Mouse (Mus musculus) kidney, postnatal 0 days (tissue): Measurements from ENCODE around the gene Sh2d2a. TPM values are rescaled to one million over a fixed set of nuclear protein-coding genes. Genes with fewer than 3 reads are reported as not detected.
"Not testable (repeated sequence)": the region's sequence is repeated elsewhere in the genome, so short reads cannot be mapped to it uniquely, and the experiment has no call there.

Source experiments
- ATAC-seq: fragments of 200-750 bp; cut with Nextera tagmentation; replicated peaks from 2 replicates; pipeline ENCODE4 v1.8.0; 2017; ENCODE audit warnings: low read depth, moderate number of reproducible peaks, moderate TSS enrichment, moderate library complexity; ENCODE audit not compliant: low FRiP score
- DNase-seq: peaks from one replicate; pipeline ENCODE4 v3.0.0-alpha.2; 2016; ENCODE audit warnings: low spot score
- H3K27ac ChIP-seq: fragments of 300-500 bp; sonication (generic); 2 replicates; pipeline ENCODE4 v1.5.1; 2014; ENCODE audit warnings: mild to moderate bottlenecking
- H3K27me3 ChIP-seq: fragments of 300-500 bp; sonication (generic); 2 replicates; pipeline ENCODE4 v1.6.1; 2014; ENCODE audit warnings: low read length, mixed read lengths; ENCODE audit not compliant: insufficient read depth
- H3K36me3 ChIP-seq: fragments of 300-500 bp; sonication (generic); 2 replicates; pipeline ENCODE4 v1.6.1; 2014; ENCODE audit warnings: low read length, mixed read lengths; ENCODE audit not compliant: insufficient read depth
- H3K4me1 ChIP-seq: fragments of 300-500 bp; sonication (generic); replicated peaks from 2 replicates; pipeline ENCODE4 v1.6.1; 2014; ENCODE audit warnings: antibody characterized with exemption, low read length, mixed read lengths; ENCODE audit not compliant: insufficient read depth
- H3K4me2 ChIP-seq: fragments of 300-500 bp; sonication (generic); 2 replicates; pipeline ENCODE4 v1.6.1; 2014; ENCODE audit warnings: mild to moderate bottlenecking, low read length, moderate library complexity, mixed read lengths
- H3K4me3 ChIP-seq: fragments of 300-500 bp; sonication (generic); replicated peaks from 2 replicates; pipeline ENCODE4 v1.5.1; 2014; ENCODE audit warnings: low read depth, low read length
- H3K9ac ChIP-seq: fragments of 300-500 bp; sonication (generic); 2 replicates; pipeline ENCODE4 v1.6.1; 2014; ENCODE audit warnings: low read depth, low read length
- H3K9me3 ChIP-seq: fragments of 300-500 bp; sonication (generic); replicated peaks from 2 replicates; pipeline ENCODE4 v1.6.1; 2016; ENCODE audit warnings: low read length, inconsistent platforms, mixed read lengths
- CTCF ChIP-seq: IDR thresholded peaks from 2 replicates; pipeline ENCODE4 v1.5.1; 2016; ENCODE audit warnings: antibody characterized with exemption, low read depth, mild to moderate bottlenecking, moderate library complexity
- WGBS: fragments of 180-500 bp; shearing (Covaris S2); extraction: QIAGEN DNeasy Blood & Tissue Kit; methylation state at CpG from one replicate; pipeline ENCODE4 v1.1.7; 2014; 5-methylcytosine and 5-hydroxymethylcytosine counted together
- polyA plus RNA-seq: library from polyadenylated mRNA; unstranded; fragments of >200 nt; fragmentation: Nextera tagmentation; extraction: Ambion mirVana; gene quantifications from 2 replicates; pipeline ENCODE4 v1.2.1, GENCODE M21; 2015

Sh2d2a gene
- polyA plus RNA-seq, 1 experiment from 2014 or later = 0.11 TPM

DNA sequence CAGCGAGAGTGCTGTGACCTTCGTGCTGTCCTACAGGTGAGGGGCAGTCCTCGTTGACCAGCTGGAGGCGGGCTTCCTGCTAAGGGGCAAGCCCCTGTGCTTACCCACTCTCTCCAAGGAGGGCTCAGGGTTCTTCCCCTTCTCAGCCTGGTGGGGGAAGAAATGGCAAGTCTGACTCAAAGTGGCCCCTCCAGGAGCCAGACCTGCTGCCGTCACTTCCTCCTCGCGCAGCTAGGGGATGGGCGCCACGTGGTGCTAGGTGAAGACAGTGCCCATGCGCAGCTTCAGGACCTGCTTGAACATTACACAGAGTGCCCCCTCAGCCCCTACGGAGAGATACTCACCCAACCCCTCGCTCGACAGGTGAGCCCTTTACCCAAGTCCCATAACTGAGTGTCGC, 2.6 kb downstream of the Sh2d2a start:
- no peak overlapping the region for H3K4me3 ChIP-seq
- no peak overlapping the region for H3K9ac ChIP-seq
- DNase-seq (no peak), ATAC-seq (no peak)
- H3K27me3 ChIP-seq = no peaks in the 10 kb centered on the region
- 78% methylated on average over 14 of the region's 14 CpGs for WGBS
- no peak overlapping the region for H3K27ac ChIP-seq
- H3K36me3 ChIP-seq = no peaks in the 10 kb centered on the region
- no peaks in the 10 kb centered on the region for H3K9me3 ChIP-seq
- no peak overlapping the region for H3K4me2 ChIP-seq
- H3K4me1 ChIP-seq = no peaks in the 10 kb centered on the region
- TF ChIP-seq CTCF = no peak

DNA sequence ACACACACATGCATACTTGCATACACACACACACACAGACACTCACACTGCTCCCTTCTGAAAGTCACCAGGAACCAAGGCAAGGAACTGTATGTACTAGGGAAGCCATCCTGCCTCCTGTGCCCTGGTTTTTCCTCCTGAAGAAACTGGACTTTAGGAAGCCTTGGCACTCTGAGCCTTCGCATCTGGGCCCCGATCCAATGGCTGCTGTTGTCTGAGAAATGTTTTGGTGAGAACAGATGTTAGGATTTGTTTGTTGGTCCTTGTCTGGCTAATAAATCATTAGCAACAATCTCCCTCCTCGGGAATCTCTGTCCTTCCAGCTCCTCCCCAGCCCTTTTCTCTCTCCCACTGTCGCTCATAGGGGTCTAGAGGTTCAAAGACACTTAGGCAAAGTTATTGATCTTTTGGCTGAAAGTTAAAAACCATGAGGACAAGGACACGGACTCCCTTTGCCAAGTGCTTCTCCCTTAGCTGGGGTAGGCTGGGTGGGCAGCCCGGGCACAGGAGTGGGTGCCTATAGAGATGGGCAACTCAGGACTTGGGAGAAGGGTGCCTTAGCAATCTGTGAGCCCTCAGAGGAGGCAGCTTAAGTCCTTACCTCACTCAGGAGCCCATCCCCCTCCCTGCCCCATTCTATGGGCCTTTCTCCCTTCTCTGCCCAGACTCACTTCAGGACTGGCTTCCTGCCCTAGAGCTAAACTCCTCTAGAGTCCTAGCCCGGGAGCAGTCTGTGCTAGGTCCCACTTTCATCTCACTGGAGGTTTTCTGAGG, 8.4 kb downstream of the Sh2d2a start:
- Histone ChIP-seq H3K4me3 (no peak overlapping the region), H3K9ac (no peak overlapping the region), H3K27ac (no peak overlapping the region), H3K4me2 (no peak overlapping the region), H3K4me1 (no peaks in the 10 kb centered on the region), H3K27me3 (no peaks in the 10 kb centered on the region), H3K9me3 (no peaks in the 10 kb centered on the region), H3K36me3 (peaks cover 37% of the 10 kb centered on the region)
- ATAC-seq (no peak), DNase-seq (peak; percentile 48)
- no peak for TF ChIP-seq CTCF
- 47% methylated on average over 7 of the region's 7 CpGs for WGBS

DNA sequence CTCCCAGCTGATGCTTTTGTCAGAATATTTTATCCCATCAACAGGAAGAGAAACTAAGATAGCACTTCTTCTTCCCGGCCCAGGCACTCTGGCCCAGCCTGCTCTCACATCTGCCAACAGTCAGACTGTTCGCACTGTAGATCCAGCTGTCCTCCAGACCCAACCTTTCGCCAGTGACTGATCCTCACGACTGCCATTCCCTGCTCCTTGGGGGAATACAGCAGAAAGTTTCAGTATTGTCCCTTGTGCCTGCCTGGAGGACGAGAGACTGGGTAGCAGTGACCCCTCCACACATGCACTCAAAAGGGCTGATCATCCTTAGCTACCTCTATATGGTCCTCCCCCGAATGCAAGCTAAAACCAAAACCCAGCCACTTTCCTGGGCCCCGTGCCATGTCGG, 9.4 kb downstream of the Sh2d2a start:
- no peak for DNase-seq
- H3K4me2 ChIP-seq = no peak overlapping the region
- no peaks in the 10 kb centered on the region for H3K27me3 ChIP-seq
- WGBS = 78% methylated on average over 8 of the region's 8 CpGs
- TF ChIP-seq CTCF = no peak
- H3K4me3 ChIP-seq = no peak overlapping the region
- H3K27ac ChIP-seq = no peak overlapping the region
- no peak for ATAC-seq
- H3K9me3 ChIP-seq = no peaks in the 10 kb centered on the region
- peaks cover 37% of the 10 kb centered on the region for H3K36me3 ChIP-seq
- H3K9ac ChIP-seq = no peak overlapping the region
- no peaks in the 10 kb centered on the region for H3K4me1 ChIP-seq

DNA sequence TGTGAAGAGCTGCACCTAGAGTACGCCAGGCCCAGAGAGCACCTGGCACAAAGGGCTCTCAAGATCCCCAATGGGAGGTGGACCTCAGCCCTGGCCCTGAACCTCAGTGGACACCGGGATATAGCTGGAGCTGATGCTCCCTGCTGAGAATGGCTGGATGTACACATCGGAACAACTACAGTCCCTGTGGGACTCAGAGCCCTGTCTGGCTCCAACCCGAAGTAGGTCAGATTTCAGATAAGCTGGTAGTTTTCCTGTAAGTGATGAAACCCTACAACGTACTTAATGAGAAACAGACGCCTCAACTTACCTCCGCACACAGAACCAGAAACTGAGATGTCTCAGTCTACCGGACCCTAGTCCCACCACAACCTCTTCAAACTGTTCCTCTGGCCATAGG, 11.1 kb downstream of the Sh2d2a start:
- TF ChIP-seq CTCF = no peak
- H3K4me2 ChIP-seq = no peak overlapping the region
- no peaks in the 10 kb centered on the region for H3K9me3 ChIP-seq
- H3K36me3 ChIP-seq = peaks cover 53% of the 10 kb centered on the region
- ATAC-seq = no peak
- no peak overlapping the region for H3K9ac ChIP-seq
- H3K27ac ChIP-seq = no peak overlapping the region
- no peaks in the 10 kb centered on the region for H3K27me3 ChIP-seq
- no peak for DNase-seq
- no peaks in the 10 kb centered on the region for H3K4me1 ChIP-seq
- H3K4me3 ChIP-seq = no peak overlapping the region
- 87% methylated on average over 8 of the region's 8 CpGs for WGBS

DNA sequence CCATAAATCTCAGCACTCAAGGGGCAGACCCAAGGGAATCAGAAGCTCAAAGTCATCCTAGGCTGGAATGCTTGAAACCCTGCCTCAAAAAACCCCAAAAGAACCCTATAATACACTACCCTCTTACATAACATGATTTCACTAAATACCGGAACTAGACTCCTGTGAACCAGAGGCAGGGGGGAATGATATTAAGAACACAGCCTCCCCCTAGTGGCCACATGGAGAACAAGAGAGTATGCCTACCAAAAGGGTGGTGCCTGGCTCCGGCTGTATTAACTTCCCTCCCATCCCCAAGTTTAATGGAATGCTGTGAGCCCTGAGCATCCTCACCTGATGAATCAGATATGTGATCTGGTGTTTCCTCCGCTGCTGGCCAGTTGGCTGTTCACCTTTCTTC, 13.3 kb downstream of the Sh2d2a start:
- ATAC-seq = no peak; the same call in 1 of the 2 replicates
- Histone ChIP-seq H3K27me3 (no peaks in the 10 kb centered on the region), H3K9ac (no peak overlapping the region), H3K4me1 (no peaks in the 10 kb centered on the region), H3K4me3 (no peak overlapping the region), H3K4me2 (no peak overlapping the region), H3K9me3 (no peaks in the 10 kb centered on the region), H3K36me3 (peaks cover 56% of the 10 kb centered on the region), H3K27ac (no peak overlapping the region)
- 19% methylated on average over 3 of the region's 3 CpGs for WGBS
- peak; percentile 92 for DNase-seq
- peak; percentile 89 for TF ChIP-seq CTCF

DNA sequence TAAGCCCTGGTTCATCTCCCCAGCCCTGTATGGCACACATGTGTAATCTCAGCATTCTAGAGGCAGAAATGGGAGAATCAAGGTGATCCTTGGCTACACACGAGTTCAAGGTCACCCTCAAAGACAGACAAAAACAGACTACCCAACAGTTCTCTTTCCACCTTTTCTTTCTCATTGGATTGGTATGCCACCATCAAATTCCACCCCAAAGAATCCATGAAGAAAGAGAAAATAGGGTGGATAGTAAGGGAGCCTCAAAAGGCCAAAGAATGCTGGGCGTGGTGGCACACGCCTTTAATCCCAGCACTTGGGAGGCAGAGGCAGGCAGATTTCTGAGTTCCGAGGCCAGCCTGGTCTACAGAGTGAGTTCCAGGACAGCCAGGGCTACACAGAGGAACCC, 17.6 kb downstream of the Sh2d2a start:
- H3K27ac ChIP-seq, H3K4me2 ChIP-seq, H3K4me3 ChIP-seq, H3K4me1 ChIP-seq, H3K27me3 ChIP-seq, H3K9me3 ChIP-seq, DNase-seq, ATAC-seq, H3K9ac ChIP-seq: not testable (repeated sequence)
- WGBS = 92% methylated on average over 4 of the region's 4 CpGs
- H3K36me3 ChIP-seq = peaks cover 54% of the 10 kb centered on the region

DNA sequence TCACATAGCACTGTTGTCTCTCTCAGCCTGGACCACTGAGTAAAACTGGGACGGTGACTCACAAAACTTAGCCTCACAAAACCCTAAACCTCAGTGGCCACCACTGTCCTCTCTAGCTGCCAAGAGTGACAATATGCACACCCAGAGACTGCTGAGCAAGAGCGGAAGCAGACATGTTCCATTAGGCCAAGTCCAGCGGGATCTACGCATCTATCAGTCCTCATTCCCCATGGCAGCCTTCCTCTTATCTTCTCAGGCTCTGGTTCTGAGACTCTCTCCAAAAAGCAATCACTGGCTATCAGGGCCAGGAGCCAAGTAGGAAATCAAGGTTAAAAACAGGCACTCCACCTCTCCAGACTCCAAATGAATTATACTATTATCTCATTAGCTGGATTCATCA, 31.2 kb downstream of the Sh2d2a start:
- no peak overlapping the region for H3K27ac ChIP-seq
- TF ChIP-seq CTCF = no peak
- H3K4me1 ChIP-seq = no peaks in the 10 kb centered on the region
- no peaks in the 10 kb centered on the region for H3K27me3 ChIP-seq
- H3K36me3 ChIP-seq = peaks cover 6% of the 10 kb centered on the region; the same call in 1 of the 2 replicates
- ATAC-seq = no peak
- no peak overlapping the region for H3K4me3 ChIP-seq
- no peak for DNase-seq
- H3K9ac ChIP-seq = no peak overlapping the region
- no peak overlapping the region for H3K4me2 ChIP-seq
- no peaks in the 10 kb centered on the region for H3K9me3 ChIP-seq
- WGBS = 93% methylated on average over 4 of the region's 4 CpGs
